Mouse (Mus musculus) G1E (cell line): ENCODE measurements around the gene Plbd2.
"Not testable (repeated sequence)": the region's sequence is repeated elsewhere in the genome, so short reads cannot be mapped to it uniquely, and the experiment has no call there.

Experiments used
- CTCF ChIP-seq: IDR thresholded peaks from 2 replicates; pipeline ENCODE4 v1.5.1; 2012; ENCODE audit warnings: low read depth, low read length, inconsistent platforms, mixed read lengths
- GATA1 ChIP-seq: IDR thresholded peaks from 2 replicates; pipeline ENCODE4 v1.6.1; 2012; ENCODE audit warnings: borderline replicate concordance, low read length, inconsistent platforms, mixed read lengths
- GATA2 ChIP-seq: IDR thresholded peaks from 2 replicates; pipeline ENCODE4 v1.6.1; 2012; ENCODE audit warnings: low read depth, low read length, inconsistent platforms, borderline replicate concordance
- POLR2AphosphoS5 ChIP-seq: IDR thresholded peaks from 2 replicates; pipeline ENCODE4 v1.6.1; 2012; ENCODE audit warnings: low read depth, low read length, inconsistent platforms; ENCODE audit not compliant: insufficient replicate concordance

- TF ChIP-seq GATA1, CTCF, GATA2, POLR2AphosphoS5: not testable (repeated sequence)
Observed at GRCm38 (mm10) chr5:120500609-120501008, 2.8 kb downstream of the Plbd2 start.
